Mouse (Mus musculus): ENCODE data around the gene Siah2. TPM values are rescaled to one million over a fixed set of nuclear protein-coding genes. Genes with fewer than 3 reads are reported as not detected.

Gene Siah2
- polyA plus RNA-seq, 1 experiment from 2014 or later: 4.1 TPM

DNA sequence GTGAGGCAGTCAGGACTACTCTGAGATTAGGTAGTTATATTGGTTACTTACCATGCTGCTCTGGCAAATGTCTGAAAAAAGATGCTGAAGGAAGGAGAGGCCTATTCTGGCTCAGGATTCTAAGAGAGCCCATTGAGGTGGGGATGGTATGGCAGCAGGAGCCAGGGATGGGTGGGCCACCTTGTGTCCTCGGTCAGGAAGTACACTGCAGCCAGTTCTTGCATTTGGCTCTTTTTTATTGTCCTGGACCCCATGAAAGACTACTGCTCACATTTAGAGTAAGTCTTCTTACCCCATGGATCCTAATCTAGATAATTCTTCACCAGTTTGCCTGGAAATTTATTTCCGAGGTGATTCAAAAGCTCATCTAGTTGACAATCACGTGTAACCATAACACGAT lies 12.3 kb upstream of the Siah2 start:
- Histone ChIP-seq H3K9me3 (replicated peaks; ENCODE audit: control insufficient read depth, low read length) (no peaks in the 10 kb centered on the region), H3K27ac (replicated peaks; ENCODE audit: low read depth, low read length) (no peak overlapping the region), H3K27me3 (ENCODE audit: control insufficient read depth, insufficient read depth, low read length) (no peaks in the 10 kb centered on the region), H3K4me3 (ENCODE audit: low read depth, low read length) (no peak overlapping the region), H3K9ac (replicated peaks; ENCODE audit: low read length) (no peak overlapping the region), H3K36me3 (replicated peaks; ENCODE audit: control insufficient read depth, insufficient read depth, low read depth, low read length) (no peaks in the 10 kb centered on the region), H3K4me2 (ENCODE audit: low read depth, low read length) (no peak overlapping the region), H3K4me1 (ENCODE audit: control insufficient read depth, insufficient read depth, low read length) (no peaks in the 10 kb centered on the region)
- 76% methylated on average over 4 of the region's 4 CpGs for WGBS
- ATAC-seq (replicated peaks; ENCODE audit: insufficient number of reproducible peaks, low FRiP score, low TSS enrichment, low read depth) (no peak), DNase-seq (ENCODE audit: low spot score) (no peak)

GRCm38 (mm10) chr3:58703748-58704147 lies 11.5 kb upstream of the Siah2 start:
- Histone ChIP-seq H3K36me3 (replicated peaks; ENCODE audit: control insufficient read depth, insufficient read depth, low read depth, low read length) (no peaks in the 10 kb centered on the region), H3K9ac (replicated peaks; ENCODE audit: low read length) (no peak overlapping the region), H3K9me3 (replicated peaks; ENCODE audit: control insufficient read depth, low read length) (no peaks in the 10 kb centered on the region), H3K27ac (replicated peaks; ENCODE audit: low read depth, low read length) (no peak overlapping the region), H3K4me3 (ENCODE audit: low read depth, low read length) (no peak overlapping the region), H3K4me1 (ENCODE audit: control insufficient read depth, insufficient read depth, low read length) (no peaks in the 10 kb centered on the region), H3K27me3 (ENCODE audit: control insufficient read depth, insufficient read depth, low read length) (no peaks in the 10 kb centered on the region), H3K4me2 (ENCODE audit: low read depth, low read length) (no peak overlapping the region)
- ATAC-seq (replicated peaks; ENCODE audit: insufficient number of reproducible peaks, low FRiP score, low TSS enrichment, low read depth) (no peak), DNase-seq (ENCODE audit: low spot score) (no peak)
- WGBS: 79% methylated on average over 9 of the region's 9 CpGs

- DNase-seq (ENCODE audit: low spot score) (no peak), ATAC-seq (replicated peaks; ENCODE audit: insufficient number of reproducible peaks, low FRiP score, low TSS enrichment, low read depth) (no peak)
- Histone ChIP-seq H3K9me3 (replicated peaks; ENCODE audit: control insufficient read depth, low read length) (no peaks in the 10 kb centered on the region), H3K27ac (replicated peaks; ENCODE audit: low read depth, low read length) (no peak overlapping the region), H3K27me3 (ENCODE audit: control insufficient read depth, insufficient read depth, low read length) (no peaks in the 10 kb centered on the region), H3K9ac (replicated peaks; ENCODE audit: low read length) (no peak overlapping the region), H3K4me2 (ENCODE audit: low read depth, low read length) (no peak overlapping the region), H3K4me3 (ENCODE audit: low read depth, low read length) (no peak overlapping the region), H3K36me3 (replicated peaks; ENCODE audit: control insufficient read depth, insufficient read depth, low read depth, low read length) (no peaks in the 10 kb centered on the region), H3K4me1 (ENCODE audit: control insufficient read depth, insufficient read depth, low read length) (no peaks in the 10 kb centered on the region)
- WGBS: 91% methylated on average over 1 of the region's 1 CpGs
Measured at GRCm38 (mm10) chr3:58702329-58702728, 10.1 kb upstream of the Siah2 start.

GRCm38 (mm10) chr3:58701441-58701840 lies 9.2 kb upstream of the Siah2 start:
- Histone ChIP-seq H3K27me3 (ENCODE audit: control insufficient read depth, insufficient read depth, low read length) (no peaks in the 10 kb centered on the region), H3K4me1 (ENCODE audit: control insufficient read depth, insufficient read depth, low read length) (no peaks in the 10 kb centered on the region), H3K27ac (replicated peaks; ENCODE audit: low read depth, low read length) (no peak overlapping the region), H3K9me3 (replicated peaks; ENCODE audit: control insufficient read depth, low read length) (no peaks in the 10 kb centered on the region), H3K9ac (replicated peaks; ENCODE audit: low read length) (no peak overlapping the region), H3K4me2 (ENCODE audit: low read depth, low read length) (no peak overlapping the region), H3K4me3 (ENCODE audit: low read depth, low read length) (no peak overlapping the region), H3K36me3 (replicated peaks; ENCODE audit: control insufficient read depth, insufficient read depth, low read depth, low read length) (no peaks in the 10 kb centered on the region)
- DNase-seq (ENCODE audit: low spot score) (no peak), ATAC-seq (replicated peaks; ENCODE audit: insufficient number of reproducible peaks, low FRiP score, low TSS enrichment, low read depth) (no peak)
- 82% methylated on average over 1 of the region's 1 CpGs for WGBS

- Histone ChIP-seq H3K9ac (replicated peaks; ENCODE audit: low read length) (no peak overlapping the region), H3K4me2 (ENCODE audit: low read depth, low read length) (no peak overlapping the region), H3K4me3 (ENCODE audit: low read depth, low read length) (no peak overlapping the region), H3K27me3 (ENCODE audit: control insufficient read depth, insufficient read depth, low read length) (no peaks in the 10 kb centered on the region), H3K4me1 (ENCODE audit: control insufficient read depth, insufficient read depth, low read length) (no peaks in the 10 kb centered on the region), H3K9me3 (replicated peaks; ENCODE audit: control insufficient read depth, low read length) (no peaks in the 10 kb centered on the region), H3K36me3 (replicated peaks; ENCODE audit: control insufficient read depth, insufficient read depth, low read depth, low read length) (no peaks in the 10 kb centered on the region), H3K27ac (replicated peaks; ENCODE audit: low read depth, low read length) (no peak overlapping the region)
- ATAC-seq (replicated peaks; ENCODE audit: insufficient number of reproducible peaks, low FRiP score, low TSS enrichment, low read depth) (no peak), DNase-seq (ENCODE audit: low spot score) (no peak)
- 83% methylated on average over 4 of the region's 4 CpGs for WGBS
Measured at GRCm38 (mm10) chr3:58697926-58698325, 5.7 kb upstream of the Siah2 start.

DNA sequence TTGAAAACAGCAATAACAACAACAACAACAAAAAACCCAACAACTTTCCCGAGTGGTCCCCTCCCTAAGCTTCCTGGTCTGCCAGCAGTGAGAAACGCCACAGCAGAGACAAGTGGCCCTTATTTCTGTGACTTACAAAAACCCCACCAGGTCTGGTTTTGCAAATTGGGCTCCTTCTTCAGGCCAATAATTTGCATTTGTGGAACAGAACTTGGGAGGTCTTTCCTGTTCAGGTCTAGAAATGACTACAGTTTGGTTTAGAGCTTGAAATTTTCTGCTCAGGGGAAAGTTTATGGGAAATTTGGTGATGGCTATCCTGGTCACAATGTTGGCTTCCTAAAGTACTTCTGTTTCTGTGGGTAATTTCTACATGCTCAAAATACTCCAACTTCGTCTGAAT lies 4.6 kb upstream of the Siah2 start:
- no peak for DNase-seq (ENCODE audit: low spot score)
- ATAC-seq (replicated peaks; ENCODE audit: insufficient number of reproducible peaks, low FRiP score, low TSS enrichment, low read depth): no peak
- H3K36me3 ChIP-seq (replicated peaks; ENCODE audit: control insufficient read depth, insufficient read depth, low read depth, low read length): no peaks in the 10 kb centered on the region
- H3K9me3 ChIP-seq (replicated peaks; ENCODE audit: control insufficient read depth, low read length): no peaks in the 10 kb centered on the region
- no peak overlapping the region for H3K9ac ChIP-seq (replicated peaks; ENCODE audit: low read length)
- no peak overlapping the region for H3K4me2 ChIP-seq (ENCODE audit: low read depth, low read length)
- WGBS: 65% methylated on average over 3 of the region's 3 CpGs
- H3K4me1 ChIP-seq (ENCODE audit: control insufficient read depth, insufficient read depth, low read length): no peaks in the 10 kb centered on the region
- H3K4me3 ChIP-seq (ENCODE audit: low read depth, low read length): no peak overlapping the region
- no peaks in the 10 kb centered on the region for H3K27me3 ChIP-seq (ENCODE audit: control insufficient read depth, insufficient read depth, low read length)
- no peak overlapping the region for H3K27ac ChIP-seq (replicated peaks; ENCODE audit: low read depth, low read length)

DNA sequence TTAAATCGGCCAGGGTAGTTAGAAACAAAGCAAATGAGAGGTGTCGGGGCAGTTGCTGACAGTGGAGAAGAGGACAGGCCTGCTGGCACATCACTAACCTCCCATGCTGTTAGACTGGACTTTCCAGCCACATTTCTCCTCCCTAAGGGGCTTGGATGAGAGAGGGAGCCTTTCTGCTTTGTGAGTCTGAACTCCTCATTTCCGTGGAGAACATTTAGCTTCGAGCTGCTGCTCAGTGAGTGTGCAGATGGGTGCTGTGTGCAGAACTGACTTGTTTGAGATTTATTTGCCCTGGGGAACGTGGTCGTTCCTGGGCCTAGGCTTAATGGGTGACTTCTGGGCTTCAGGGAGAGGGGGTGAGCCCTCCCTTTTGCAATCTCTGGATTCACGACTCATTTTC lies 3.3 kb upstream of the Siah2 start:
- DNase-seq (ENCODE audit: low spot score) (no peak), ATAC-seq (replicated peaks; ENCODE audit: insufficient number of reproducible peaks, low FRiP score, low TSS enrichment, low read depth) (no peak)
- WGBS: 47% methylated on average over 7 of the region's 7 CpGs
- Histone ChIP-seq H3K9me3 (replicated peaks; ENCODE audit: control insufficient read depth, low read length) (no peaks in the 10 kb centered on the region), H3K4me3 (ENCODE audit: low read depth, low read length) (no peak overlapping the region), H3K4me2 (ENCODE audit: low read depth, low read length) (no peak overlapping the region), H3K27ac (replicated peaks; ENCODE audit: low read depth, low read length) (no peak overlapping the region), H3K36me3 (replicated peaks; ENCODE audit: control insufficient read depth, insufficient read depth, low read depth, low read length) (no peaks in the 10 kb centered on the region), H3K27me3 (ENCODE audit: control insufficient read depth, insufficient read depth, low read length) (no peaks in the 10 kb centered on the region), H3K4me1 (ENCODE audit: control insufficient read depth, insufficient read depth, low read length) (no peaks in the 10 kb centered on the region), H3K9ac (replicated peaks; ENCODE audit: low read length) (no peak overlapping the region)

GRCm38 (mm10) chr3:58695044-58695443 lies 2.8 kb upstream of the Siah2 start:
- no peaks in the 10 kb centered on the region for H3K9me3 ChIP-seq (replicated peaks; ENCODE audit: control insufficient read depth, low read length)
- WGBS: 90% methylated on average over 1 of the region's 1 CpGs

More at GRCm38 (mm10) chr3:58695044-58695443, 2.8 kb upstream of the Siah2 start:
- ATAC-seq (replicated peaks; ENCODE audit: insufficient number of reproducible peaks, low FRiP score, low TSS enrichment, low read depth): no peak
- Histone ChIP-seq H3K4me2 (ENCODE audit: low read depth, low read length) (no peak overlapping the region), H3K36me3 (replicated peaks; ENCODE audit: control insufficient read depth, insufficient read depth, low read depth, low read length) (no peaks in the 10 kb centered on the region), H3K4me1 (ENCODE audit: control insufficient read depth, insufficient read depth, low read length) (no peaks in the 10 kb centered on the region), H3K9ac (replicated peaks; ENCODE audit: low read length) (no peak overlapping the region), H3K27me3 (ENCODE audit: control insufficient read depth, insufficient read depth, low read length) (no peaks in the 10 kb centered on the region), H3K4me3 (ENCODE audit: low read depth, low read length) (no peak overlapping the region), H3K27ac (replicated peaks; ENCODE audit: low read depth, low read length) (no peak overlapping the region)
- no peak for DNase-seq (ENCODE audit: low spot score)

All from embryonic facial prominence, embryonic 11.5 days (tissue).